Mouse (Mus musculus): ENCODE data around the gene Tnni2. TPM values are rescaled to one million over a fixed set of nuclear protein-coding genes. Genes with fewer than 3 reads are reported as not detected.
A peak's percentile ranks its signal among the peaks of the same experiment; 100 is the strongest.

Gene Tnni2
- total RNA-seq, 1 experiment, result 3.7 TPM

- in situ Hi-C loops (cut with MboI; ENCODE audit: low sequenced_read_pairs in 2 of 2, unreplicated experiment in 2 of 2), result no loop called here
- Histone ChIP-seq H3K27ac (ENCODE audit: insufficient read depth, low read depth, low read length, poor library complexity, severe bottlenecking) (no peak overlapping the region), H3K9me3 (ENCODE audit: control insufficient read depth, insufficient read depth, low read depth, low read length) (no peaks in the 10 kb centered on the region), H3K4me1 (ENCODE audit: control insufficient read depth in 2 of 2, insufficient read depth in 2 of 2, low read length in 2 of 2, poor library complexity in 1 of 2) (peaks cover 0 to 3% of the 10 kb centered on the region in 2 experiments; a peak in 1 of 4 replicates), H3K4me3 (ENCODE audit: insufficient read depth in 1 of 2, low read depth in 1 of 2, low read length in 2 of 2, poor library complexity in 1 of 2, severe bottlenecking in 1 of 2) (no peak overlapping the region), H3K9ac (ENCODE audit: insufficient read depth, low read depth, low read length, poor library complexity, severe bottlenecking) (no peak overlapping the region), H3K36me3 (ENCODE audit: control insufficient read depth, insufficient read depth, low read length, poor library complexity, severe bottlenecking) (no peaks in the 10 kb centered on the region)
- TF ChIP-seq HCFC1 (IDR thresholded peaks at IDR 0.05; ENCODE audit: borderline replicate concordance, insufficient read depth, low read length), result no peak
- peak; percentile 9 for DNase-seq (ENCODE audit: low read depth, low spot score)
Measured at GRCm38 (mm10) chr7:142470808-142471413, 29.3 kb downstream of the Tnni2 start.

DNA sequence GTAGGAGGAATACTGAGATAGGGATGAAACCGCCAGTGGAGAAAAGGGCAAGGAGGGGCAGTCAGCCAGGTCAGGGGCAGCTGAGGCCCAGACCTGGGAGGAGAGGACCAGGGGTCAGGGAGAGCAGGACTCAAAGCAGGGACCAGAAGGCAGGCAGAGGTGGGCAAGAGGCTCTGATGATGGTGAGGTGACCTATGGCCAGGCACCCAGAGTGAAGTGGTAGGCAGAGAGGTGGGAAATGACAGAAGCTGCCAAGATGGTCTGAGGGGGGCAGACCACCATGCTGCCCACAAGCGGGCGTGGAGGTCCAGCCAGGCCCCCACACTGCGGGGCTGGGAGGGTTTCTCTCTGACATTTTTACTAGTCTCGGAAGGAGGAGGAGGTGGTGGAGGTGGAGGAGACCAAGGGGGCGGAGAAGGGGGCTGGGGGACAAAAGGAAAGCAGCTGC, 29.8 kb downstream of the Tnni2 start:
- Histone ChIP-seq H3K9me3 (ENCODE audit: control insufficient read depth, insufficient read depth, low read depth, low read length) (no peaks in the 10 kb centered on the region), H3K9ac (ENCODE audit: insufficient read depth, low read depth, low read length, poor library complexity, severe bottlenecking) (no peak overlapping the region), H3K4me1 (ENCODE audit: control insufficient read depth in 2 of 2, insufficient read depth in 2 of 2, low read length in 2 of 2, poor library complexity in 1 of 2) (peaks cover 0 to 3% of the 10 kb centered on the region in 2 experiments; a peak in 1 of 4 replicates), H3K4me3 (ENCODE audit: insufficient read depth in 1 of 2, low read depth in 1 of 2, low read length in 2 of 2, poor library complexity in 1 of 2, severe bottlenecking in 1 of 2) (no peak overlapping the region), H3K36me3 (ENCODE audit: control insufficient read depth, insufficient read depth, low read length, poor library complexity, severe bottlenecking) (no peaks in the 10 kb centered on the region), H3K27ac (ENCODE audit: insufficient read depth, low read depth, low read length, poor library complexity, severe bottlenecking) (no peak overlapping the region)
- in situ Hi-C loops (cut with MboI; ENCODE audit: low sequenced_read_pairs in 2 of 2, unreplicated experiment in 2 of 2), result no loop called here
- TF ChIP-seq MAFK (IDR thresholded peaks at IDR 0.05; ENCODE audit: insufficient read depth, low read depth, low read length), result no peak
- TF ChIP-seq ZC3H11A (IDR thresholded peaks at IDR 0.05; ENCODE audit: borderline replicate concordance, low read depth, low read length), result no peak
- no peak for TF ChIP-seq HCFC1 (IDR thresholded peaks at IDR 0.05; ENCODE audit: borderline replicate concordance, insufficient read depth, low read length)
- TF ChIP-seq ZNF384 (IDR thresholded peaks at IDR 0.05; ENCODE audit: low read depth, low read length), result no peak
- no peak for TF ChIP-seq CHD2 (IDR thresholded peaks at IDR 0.05; ENCODE audit: low read depth, low read length)
- DNase-seq (ENCODE audit: low read depth, low spot score), result no peak

GRCm38 (mm10) chr7:142471884-142472570, 30.4 kb downstream of the Tnni2 start:
- in situ Hi-C loops (cut with MboI; ENCODE audit: low sequenced_read_pairs in 2 of 2, unreplicated experiment in 2 of 2), result no loop called here
- Histone ChIP-seq H3K36me3 (ENCODE audit: control insufficient read depth, insufficient read depth, low read length, poor library complexity, severe bottlenecking) (no peaks in the 10 kb centered on the region), H3K9ac (ENCODE audit: insufficient read depth, low read depth, low read length, poor library complexity, severe bottlenecking) (no peak overlapping the region), H3K4me3 (ENCODE audit: insufficient read depth in 1 of 2, low read depth in 1 of 2, low read length in 2 of 2, poor library complexity in 1 of 2, severe bottlenecking in 1 of 2) (no peak overlapping the region), H3K4me1 (ENCODE audit: control insufficient read depth in 2 of 2, insufficient read depth in 2 of 2, low read length in 2 of 2, poor library complexity in 1 of 2) (peaks cover 0 to 3% of the 10 kb centered on the region in 2 experiments; a peak in 1 of 4 replicates), H3K27ac (ENCODE audit: insufficient read depth, low read depth, low read length, poor library complexity, severe bottlenecking) (no peak overlapping the region), H3K9me3 (ENCODE audit: control insufficient read depth, insufficient read depth, low read depth, low read length) (no peaks in the 10 kb centered on the region)
- TF ChIP-seq ZNF384 (IDR thresholded peaks at IDR 0.05; ENCODE audit: low read depth, low read length), result no peak
- TF ChIP-seq HCFC1 (IDR thresholded peaks at IDR 0.05; ENCODE audit: borderline replicate concordance, insufficient read depth, low read length), result no peak
- no peak for TF ChIP-seq MAFK (IDR thresholded peaks at IDR 0.05; ENCODE audit: insufficient read depth, low read depth, low read length)
- no peak for TF ChIP-seq ZC3H11A (IDR thresholded peaks at IDR 0.05; ENCODE audit: borderline replicate concordance, low read depth, low read length)
- TF ChIP-seq CHD2 (IDR thresholded peaks at IDR 0.05; ENCODE audit: low read depth, low read length), result no peak
- DNase-seq (ENCODE audit: low read depth, low spot score), result no peak

- in situ Hi-C loops (cut with MboI; ENCODE audit: low sequenced_read_pairs in 2 of 2, unreplicated experiment in 2 of 2), result no loop called here
Measured at GRCm38 (mm10) chr7:142472936-142473335, 31.3 kb downstream of the Tnni2 start.

More at GRCm38 (mm10) chr7:142472936-142473335, 31.3 kb downstream of the Tnni2 start:
- Histone ChIP-seq H3K4me3 (ENCODE audit: insufficient read depth in 1 of 2, low read depth in 1 of 2, low read length in 2 of 2, poor library complexity in 1 of 2, severe bottlenecking in 1 of 2) (no peak overlapping the region), H3K9ac (ENCODE audit: insufficient read depth, low read depth, low read length, poor library complexity, severe bottlenecking) (no peak overlapping the region), H3K4me1 (ENCODE audit: control insufficient read depth in 2 of 2, insufficient read depth in 2 of 2, low read length in 2 of 2, poor library complexity in 1 of 2) (peaks cover 0 to 3% of the 10 kb centered on the region in 2 experiments; a peak in 1 of 4 replicates), H3K36me3 (ENCODE audit: control insufficient read depth, insufficient read depth, low read length, poor library complexity, severe bottlenecking) (no peaks in the 10 kb centered on the region), H3K9me3 (ENCODE audit: control insufficient read depth, insufficient read depth, low read depth, low read length) (no peaks in the 10 kb centered on the region), H3K27ac (ENCODE audit: insufficient read depth, low read depth, low read length, poor library complexity, severe bottlenecking) (no peak overlapping the region)
- no peak for DNase-seq (ENCODE audit: low read depth, low spot score)
- no peak for TF ChIP-seq CHD2 (IDR thresholded peaks at IDR 0.05; ENCODE audit: low read depth, low read length)
- TF ChIP-seq ZC3H11A (IDR thresholded peaks at IDR 0.05; ENCODE audit: borderline replicate concordance, low read depth, low read length), result no peak
- TF ChIP-seq HCFC1 (IDR thresholded peaks at IDR 0.05; ENCODE audit: borderline replicate concordance, insufficient read depth, low read length), result no peak
- no peak for TF ChIP-seq MAFK (IDR thresholded peaks at IDR 0.05; ENCODE audit: insufficient read depth, low read depth, low read length)
- TF ChIP-seq ZNF384 (IDR thresholded peaks at IDR 0.05; ENCODE audit: low read depth, low read length), result no peak
